Mouse (Mus musculus) testis, adult 2 months (tissue): ENCODE measurements around the gene Mbd3l1. TPM values are rescaled to one million over a fixed set of nuclear protein-coding genes. Genes with fewer than 3 reads are reported as not detected.

Experiments used
- H3K27ac ChIP-seq: fragments of 200-500 bp; 2 replicates; pipeline ENCODE4 v1.5.1; 2012; ENCODE audit warnings: low read depth, low read length; ENCODE audit not compliant: control insufficient read depth, insufficient read depth
- H3K27me3 ChIP-seq: fragments of 200-500 bp; 2 replicates; pipeline ENCODE4 v1.6.1; 2012; ENCODE audit warnings: mild to moderate bottlenecking, low read length, moderate library complexity; ENCODE audit not compliant: control insufficient read depth, insufficient read depth
- H3K36me3 ChIP-seq: fragments of 200-500 bp; 2 replicates; pipeline ENCODE4 v1.6.1; 2012; ENCODE audit warnings: mild to moderate bottlenecking, low read length; ENCODE audit not compliant: control insufficient read depth, insufficient read depth
- H3K4me1 ChIP-seq: fragments of 200-500 bp; 2 replicates; pipeline ENCODE4 v1.6.1; 2012; ENCODE audit warnings: low read length; ENCODE audit not compliant: control insufficient read depth, insufficient read depth
- H3K4me3 ChIP-seq: fragments of 200-500 bp; 2 replicates; pipeline ENCODE4 v1.5.1; 2012; ENCODE audit warnings: low read depth, mild to moderate bottlenecking, low read length, moderate library complexity, mixed read lengths; ENCODE audit not compliant: control insufficient read depth
- CTCF ChIP-seq: fragments of 200-500 bp; IDR thresholded peaks from 2 replicates; pipeline ENCODE4 v1.5.1; 2012; ENCODE audit warnings: low read depth, mild to moderate bottlenecking, inconsistent platforms, low read length, moderate library complexity; ENCODE audit not compliant: control insufficient read depth, insufficient read depth, insufficient replicate concordance
- POLR2A ChIP-seq: fragments of 200-500 bp; IDR thresholded peaks from 2 replicates; pipeline ENCODE4 v1.6.1; 2012; ENCODE audit warnings: low read depth, mild to moderate bottlenecking, inconsistent platforms, low read length, moderate library complexity; ENCODE audit not compliant: control insufficient read depth
- polyA plus RNA-seq: library from polyadenylated mRNA; depleted of rRNA; stranded (reverse); fragments of >200 nt; gene quantifications from 2 replicates; pipeline ENCODE4 v1.2.3, GENCODE M21; 2012; rRNA removed

The Mbd3l1 gene
- polyA plus RNA-seq, 1 experiment: 154 TPM

DNA sequence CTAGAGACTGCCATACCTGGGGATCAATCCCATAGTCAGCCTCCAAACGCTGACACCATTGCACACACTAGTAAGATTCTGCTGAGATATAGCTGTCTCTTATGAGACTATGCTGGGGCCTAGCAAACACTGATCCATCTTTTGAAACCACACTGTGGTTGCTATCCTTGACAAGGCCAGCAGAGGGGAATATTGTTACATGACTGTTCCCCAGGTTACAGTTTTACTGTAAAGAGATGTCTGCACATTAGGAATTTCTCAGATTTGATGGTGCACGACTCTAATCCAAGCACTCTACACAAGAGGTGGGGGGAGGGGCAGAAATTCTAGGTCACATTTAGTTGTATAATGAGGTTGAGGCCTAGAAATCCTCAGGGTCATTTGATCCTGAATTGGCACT lies 29.9 kb downstream of the Mbd3l1 start:
- Histone ChIP-seq H3K36me3 (no peaks in the 10 kb centered on the region), H3K4me1 (no peaks in the 10 kb centered on the region), H3K4me3 (no peak overlapping the region), H3K27ac (no peak overlapping the region), H3K27me3 (no peaks in the 10 kb centered on the region)
- TF ChIP-seq POLR2A: no peak
- TF ChIP-seq CTCF: no peak

Other genes starting within 250 kb of the Mbd3l1 start
- gene Chordc1, start 186.2 kb upstream of the Mbd3l1 start, polyA plus RNA-seq: 10.5 and 11.9 TPM in 2 replicates
- 4.5 and 6.2 TPM in 2 replicates for gene Naalad2, start 75.4 kb upstream of the Mbd3l1 start, polyA plus RNA-seq
- gene Ubtfl1, start 73.9 kb upstream of the Mbd3l1 start, polyA plus RNA-seq: 0.14 TPM in 2 replicates
- gene Mbd3l2, start 47.7 kb upstream of the Mbd3l1 start, polyA plus RNA-seq: not detected in 2 replicates
- gene Zfp558, start 91 bp upstream of the Mbd3l1 start, polyA plus RNA-seq: 13.4 and 20.1 TPM in 2 replicates
- gene Muc16, start 196.2 kb downstream of the Mbd3l1 start, polyA plus RNA-seq: 7.7 and 8.8 TPM in 2 replicates